Mouse (Mus musculus) liver, embryonic 14.5 days (tissue): ENCODE measurements at regions not wholly inside any gene's neighbourhood (a gene's known extent, or its start where the extent isn't known, plus 50 kb on each side); places are given as distances from the start of the nearest gene placed in this dataset.

Experiments
- CTCF ChIP-seq: IDR thresholded peaks from 2 replicates; pipeline ENCODE4 v1.5.1; 2016; ENCODE audit warnings: antibody characterized with exemption, low read depth, control low read depth
- EP300 ChIP-seq: IDR thresholded peaks from 2 replicates; pipeline ENCODE4 v1.6.1; 2016; ENCODE audit warnings: antibody characterized with exemption, low read depth

- no peak for TF ChIP-seq CTCF
- TF ChIP-seq EP300 = no peak
Measured at GRCm38 (mm10) chr10:92455195-92455594, 267.0 kb downstream of the Nedd1 start.
